In the genomic region with DNA sequence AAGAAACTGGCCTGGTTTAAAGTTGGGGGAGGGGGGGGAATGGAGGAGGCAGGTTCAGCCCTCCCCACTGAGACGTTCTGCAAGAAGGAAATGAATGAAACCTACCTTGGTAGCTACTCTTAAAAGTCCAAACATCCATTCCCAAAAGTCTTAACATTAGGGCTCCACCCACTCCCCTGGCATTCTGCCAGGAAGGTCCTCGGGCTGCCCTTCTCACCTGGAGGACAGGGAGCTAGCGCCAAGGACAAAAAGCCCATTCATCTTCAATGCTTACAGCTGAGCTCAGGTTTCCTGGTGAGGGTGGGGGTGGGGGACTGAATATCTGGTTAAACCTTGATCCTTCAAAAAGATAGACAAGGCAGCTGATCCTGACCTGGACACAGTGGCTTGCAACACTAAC, we compare ENCODE assay signal across 11 mouse cellular contexts. TPM values are rescaled to one million over a fixed set of nuclear protein-coding genes. Genes with fewer than 3 reads are reported as not detected.
A peak's percentile ranks its signal among the peaks of the same experiment; 100 is the strongest.
DNase-seq lines count a peak whose midpoint lies in the region; ATAC-seq and TF ChIP-seq lines count a peak whose summit lies in the region.
"Had no signal": no experiment of that assay in that cellular context is flagged by ENCODE, and none has a peak within 500 bp of the region (broad histone marks: within the 10 kb centered on the region; RNA-seq: fewer than 3 reads in every experiment).

No protein-coding gene starts in this region.

- DNase-seq in adrenal gland, postnatal 10 days = peak; percentile 31
- DNase-seq in adrenal gland, adult 8-10 months = no peak
- DNase-seq in lung, embryonic 14.5 days = peak; percentile 84
- no peak for DNase-seq in lung, adult 2 months
- DNase-seq in stomach, postnatal 0 days (ENCODE audit: low spot score) = peak; percentile 59
- no peak for DNase-seq in spleen, postnatal 4 days (ENCODE audit: low spot score in 2 of 2)
- no peak for DNase-seq in spleen, postnatal 36 days (ENCODE audit: low spot score in 2 of 2)
- DNase-seq: cerebellum, postnatal 36 days; gastrocnemius, postnatal 25 days had no signal

- H3K27me3 ChIP-seq in lung, embryonic 14.5 days (ENCODE audit: insufficient read depth, low read length) = no peaks in the 10 kb centered on the region
- no peaks in the 10 kb centered on the region for H3K27me3 ChIP-seq in limb, embryonic 12.5 days
- no peaks in the 10 kb centered on the region for H3K27me3 ChIP-seq in stomach, postnatal 0 days (ENCODE audit: control insufficient read depth, insufficient read depth, low read length)
- H3K27me3 ChIP-seq: midbrain, embryonic 12.5 days had no signal

- H3K4me1 ChIP-seq in lung, embryonic 14.5 days (ENCODE audit: insufficient read depth) = peaks cover 33% of the 10 kb centered on the region
- H3K4me1 ChIP-seq in lung, adult 2 months (ENCODE audit: control insufficient read depth, insufficient read depth, low read length) = peaks cover 39% of the 10 kb centered on the region
- H3K4me1 ChIP-seq in limb, embryonic 12.5 days (replicated peaks) = peaks cover 62% of the 10 kb centered on the region
- peaks cover 28% of the 10 kb centered on the region for H3K4me1 ChIP-seq in stomach, postnatal 0 days (replicated peaks; ENCODE audit: control insufficient read depth, insufficient read depth)

- no peak overlapping the region for H3K4me3 ChIP-seq in lung, embryonic 14.5 days (ENCODE audit: low read depth, low read length)
- H3K4me3 ChIP-seq in lung, adult 2 months (replicated peaks; ENCODE audit: extremely low read depth, low read depth, low read length) = no peak overlapping the region
- H3K4me3 ChIP-seq in limb, embryonic 12.5 days (replicated peaks) = no peak overlapping the region
- H3K4me3 ChIP-seq in stomach, postnatal 0 days (ENCODE audit: low read depth, low read length) = no peak overlapping the region
- H3K4me3 ChIP-seq: midbrain, embryonic 12.5 days had no signal

- H3K4me2 ChIP-seq in lung, embryonic 14.5 days = no peak overlapping the region
- H3K4me2 ChIP-seq in limb, embryonic 12.5 days = 0 out of 2 replicates have a peak overlapping the region, but pooled peaks have one; percentile 1
- H3K4me2 ChIP-seq in stomach, postnatal 0 days (replicated peaks; ENCODE audit: low read depth) = no peak overlapping the region
- H3K4me2 ChIP-seq: midbrain, embryonic 12.5 days had no signal

- H3K27ac ChIP-seq in lung, embryonic 14.5 days (ENCODE audit: low read depth) = peak overlapping the region; percentile 63
- peak overlapping the region; percentile 87 for H3K27ac ChIP-seq in limb, embryonic 12.5 days
- H3K27ac ChIP-seq in stomach, postnatal 0 days (replicated peaks) = peak overlapping the region; percentile 67
- H3K27ac ChIP-seq: midbrain, embryonic 12.5 days had no signal

- H3K9ac ChIP-seq in lung, embryonic 14.5 days = no peak overlapping the region
- H3K9ac ChIP-seq in limb, embryonic 12.5 days (replicated peaks) = no peak overlapping the region
- no peak overlapping the region for H3K9ac ChIP-seq in stomach, postnatal 0 days (ENCODE audit: low read length)
- H3K9ac ChIP-seq: midbrain, embryonic 12.5 days had no signal

- ATAC-seq in lung, embryonic 14.5 days (ENCODE audit: insufficient read depth) = no peak
- ATAC-seq in limb, embryonic 12.5 days (ENCODE audit: insufficient number of reproducible peaks, insufficient read depth, low FRiP score, low TSS enrichment, low read depth) = no peak
- no peak for ATAC-seq in stomach, postnatal 0 days (ENCODE audit: low FRiP score, low TSS enrichment)

- TF ChIP-seq POLR2A in lung, adult 2 months (IDR thresholded peaks at IDR 0.05; ENCODE audit: borderline replicate concordance, extremely low read depth, low read depth, low read length) = no peak

- no peak for TF ChIP-seq CTCF in lung, embryonic 14.5 days (IDR thresholded peaks at IDR 0.05; ENCODE audit: low read depth)
- TF ChIP-seq CTCF in lung, adult 2 months (IDR thresholded peaks at IDR 0.05; ENCODE audit: insufficient read depth, low read length) = no peak
- no peak for TF ChIP-seq CTCF in stomach, postnatal 0 days (IDR thresholded peaks at IDR 0.05; ENCODE audit: low read depth)

- no peak for TF ChIP-seq EP300 in stomach, postnatal 0 days (optimal IDR thresholded peaks at IDR 0.05)

- 28% methylated on average over 3 of the region's 3 CpGs for WGBS in lung, embryonic 14.5 days
- WGBS in lung, adult 2 months = 25% methylated on average over 3 of the region's 3 CpGs
- WGBS in limb, embryonic 12.5 days = 41% methylated on average over 3 of the region's 3 CpGs
- WGBS in stomach, postnatal 0 days = 21% methylated on average over 3 of the region's 3 CpGs

- 0 out of 2 replicates have a peak, but pooled peaks cover 7% of the 10 kb centered on the region for H3K36me3 ChIP-seq in lung, embryonic 14.5 days (ENCODE audit: insufficient read depth)
- H3K36me3 ChIP-seq in limb, embryonic 12.5 days = peaks cover 10% of the 10 kb centered on the region
- no peaks in the 10 kb centered on the region for H3K36me3 ChIP-seq in stomach, postnatal 0 days (ENCODE audit: control insufficient read depth, insufficient read depth, low read length)

- H3K9me3 ChIP-seq in lung, embryonic 14.5 days (ENCODE audit: low read depth, low read length) = no peaks in the 10 kb centered on the region
- H3K9me3 ChIP-seq in limb, embryonic 12.5 days = no peaks in the 10 kb centered on the region
- no peaks in the 10 kb centered on the region for H3K9me3 ChIP-seq in stomach, postnatal 0 days (ENCODE audit: control insufficient read depth, low read length)
- H3K9me3 ChIP-seq: midbrain, embryonic 12.5 days had no signal

RNA-seq across cellular contexts. Expression of a gene that starts 32.8 kb away (rescaled TPM):
- 100 to 1,000 TPM; 236 to 261 TPM for total RNA-seq in adrenal gland, postnatal 10 days (2021)
- 100 to 1,000 TPM; 184 to 285 (median 233) TPM for total RNA-seq in adrenal gland, adult 8-10 months (2022)
- polyA plus RNA-seq in lung, embryonic 14.5 days (2014; fragmentation: Nextera tagmentation; extraction: Ambion mirVana) = 266 and 270 TPM in 2 replicates
- polyA plus RNA-seq in lung, adult 2 months (2012; rRNA removed) = 314 and 324 TPM in 2 replicates
- polyA plus RNA-seq in limb, embryonic 12.5 days (2016; fragmentation: Nextera tagmentation; extraction: Ambion mirVana) = 269 and 283 TPM in 2 replicates
- 216 and 227 TPM in 2 replicates for polyA plus RNA-seq in stomach, postnatal 0 days (2015; fragmentation: Nextera tagmentation; extraction: Ambion mirVana)

RNA-seq across cellular contexts. Expression of a gene that starts 48.2 kb away (rescaled TPM):
- total RNA-seq in adrenal gland, postnatal 10 days (2021) = under 1 TPM; 0.15 to 0.67 TPM
- total RNA-seq in adrenal gland, adult 8-10 months (2022) = under 1 TPM in 3 of 4 experiments, not detected in 1; 0.12 to 0.16 (median 0.15) TPM
- 0.42 and 0.61 TPM in 2 replicates for polyA plus RNA-seq in lung, embryonic 14.5 days (2014; fragmentation: Nextera tagmentation; extraction: Ambion mirVana)
- polyA plus RNA-seq in lung, adult 2 months (2012; rRNA removed) = 0.05 and 1.3 TPM in 2 replicates
- 0.26 and 0.29 TPM in 2 replicates for polyA plus RNA-seq in limb, embryonic 12.5 days (2016; fragmentation: Nextera tagmentation; extraction: Ambion mirVana)
- polyA plus RNA-seq in stomach, postnatal 0 days (2015; fragmentation: Nextera tagmentation; extraction: Ambion mirVana) = 1.9 and 2.3 TPM in 2 replicates

RNA-seq across cellular contexts. Expression of a gene that starts 52.3 kb away (rescaled TPM):
- total RNA-seq in adrenal gland, postnatal 10 days (2021) = 100 to 1,000 TPM; 240 to 250 TPM
- total RNA-seq in adrenal gland, adult 8-10 months (2022) = 100 to 1,000 TPM; 232 to 255 (median 240) TPM
- polyA plus RNA-seq in lung, embryonic 14.5 days (2014; fragmentation: Nextera tagmentation; extraction: Ambion mirVana) = 392 and 398 TPM in 2 replicates
- polyA plus RNA-seq in lung, adult 2 months (2012; rRNA removed) = 175 and 234 TPM in 2 replicates
- 438 and 440 TPM in 2 replicates for polyA plus RNA-seq in limb, embryonic 12.5 days (2016; fragmentation: Nextera tagmentation; extraction: Ambion mirVana)
- 294 and 295 TPM in 2 replicates for polyA plus RNA-seq in stomach, postnatal 0 days (2015; fragmentation: Nextera tagmentation; extraction: Ambion mirVana)

RNA-seq across cellular contexts. Expression of a gene that starts 52.5 kb away (rescaled TPM):
- total RNA-seq in adrenal gland, postnatal 10 days (2021) = 1 to 10 TPM; 3.3 to 4.9 TPM
- 1 to 10 TPM; 1.4 to 3.9 (median 1.8) TPM for total RNA-seq in adrenal gland, adult 8-10 months (2022)
- polyA plus RNA-seq in lung, embryonic 14.5 days (2014; fragmentation: Nextera tagmentation; extraction: Ambion mirVana) = 8.5 and 10.7 TPM in 2 replicates
- polyA plus RNA-seq in lung, adult 2 months (2012; rRNA removed) = 16.7 and 17.0 TPM in 2 replicates
- polyA plus RNA-seq in limb, embryonic 12.5 days (2016; fragmentation: Nextera tagmentation; extraction: Ambion mirVana) = 10.9 and 11.9 TPM in 2 replicates
- 3.0 and 3.6 TPM in 2 replicates for polyA plus RNA-seq in stomach, postnatal 0 days (2015; fragmentation: Nextera tagmentation; extraction: Ambion mirVana)

Comparison
In these comparisons a context has a peak if more than half of its experiments do, and no peak if none do; other contexts are left out.
1. DNase-seq: peak in adrenal gland, postnatal 10 days (single experiment), lung, embryonic 14.5 days (single experiment) and stomach, postnatal 0 days (single experiment); none in adrenal gland, adult 8-10 months (single experiment), lung, adult 2 months (single experiment), spleen, postnatal 4 days (0 of 2) and spleen, postnatal 36 days (0 of 2).
2. Peak in every context shown above with its lines, with median percentiles within 50 percentile points of each other: H3K27ac ChIP-seq.